Mouse (Mus musculus): ENCODE data around the gene Fam221a. TPM values are rescaled to one million over a fixed set of nuclear protein-coding genes. Genes with fewer than 3 reads are reported as not detected.
"Not testable (repeated sequence)": the region's sequence is repeated elsewhere in the genome, so short reads cannot be mapped to it uniquely, and the experiment has no call there.

Fam221a gene
- polyA plus RNA-seq, 1 experiment from 2014 or later = 6.0 TPM

DNA sequence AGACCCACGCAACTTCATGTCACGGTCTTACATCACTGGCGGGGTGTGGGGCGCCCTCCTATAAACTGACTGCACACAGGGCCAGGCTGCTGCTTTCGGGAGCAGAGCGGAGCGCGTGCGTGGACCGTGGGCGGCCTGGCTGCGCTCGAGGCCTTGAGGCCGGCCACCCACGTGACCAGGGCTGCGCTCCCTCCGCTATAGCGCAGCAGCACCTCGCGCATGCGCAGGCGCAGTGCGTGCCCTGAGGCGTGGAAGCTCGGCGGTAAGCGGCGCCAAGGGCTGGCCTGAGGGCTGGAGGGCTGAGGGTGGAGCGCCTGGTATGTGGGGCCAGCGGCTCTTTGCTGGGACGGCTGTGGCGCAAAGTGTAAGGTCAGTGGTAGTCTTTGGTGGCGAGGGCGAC is 27.8 kb downstream of the Fam221a start, which contains the start of gene Stk31:
Gene Stk31, plus strand, starts transcription at position 289 of the 400 bp plus-strand sequence.
- DNase-seq (ENCODE audit: low spot score) = no peak
- no peak for ATAC-seq (replicated peaks; ENCODE audit: insufficient number of reproducible peaks, low FRiP score, low TSS enrichment, low read depth)
- Histone ChIP-seq H3K9me3 (replicated peaks; ENCODE audit: control insufficient read depth, low read length) (no peaks in the 10 kb centered on the region), H3K9ac (replicated peaks; ENCODE audit: low read length) (no peak within 1 kb of the TSS), H3K4me1 (ENCODE audit: control insufficient read depth, insufficient read depth, low read length) (no peaks in the 10 kb centered on the region), H3K4me3 (ENCODE audit: low read depth, low read length) (no peak within 1 kb of the TSS), H3K27me3 (ENCODE audit: control insufficient read depth, insufficient read depth, low read length) (no peaks in the 10 kb centered on the region), H3K36me3 (replicated peaks; ENCODE audit: control insufficient read depth, insufficient read depth, low read depth, low read length) (no peaks in the 10 kb centered on the region), H3K4me2 (ENCODE audit: low read depth, low read length) (no peak within 1 kb of the TSS), H3K27ac (replicated peaks; ENCODE audit: low read depth, low read length) (no peak within 1 kb of the TSS)
- 85% methylated on average over 34 of the region's 34 CpGs for WGBS

DNA sequence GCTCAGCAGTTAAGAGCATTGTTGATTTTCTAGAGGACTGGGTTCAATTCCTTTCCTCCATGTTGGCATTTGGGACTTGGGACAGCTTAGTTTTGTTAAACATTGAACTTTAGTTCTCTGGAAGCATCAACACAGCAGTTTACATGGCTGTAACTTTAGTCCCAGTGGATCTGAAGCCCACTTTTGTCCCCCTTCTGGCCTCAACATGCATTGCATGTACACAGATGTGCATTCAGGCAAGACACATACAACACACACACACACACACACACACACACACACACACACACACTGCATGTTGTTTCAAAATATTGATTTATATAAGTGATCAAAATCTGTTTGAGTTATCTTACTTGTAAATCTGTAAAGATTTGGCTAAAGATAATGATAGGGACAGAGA is 29.9 kb downstream of the Fam221a start:
- Histone ChIP-seq H3K4me2 (ENCODE audit: low read depth, low read length) (no peak overlapping the region), H3K9me3 (replicated peaks; ENCODE audit: control insufficient read depth, low read length) (no peaks in the 10 kb centered on the region), H3K27me3 (ENCODE audit: control insufficient read depth, insufficient read depth, low read length) (no peaks in the 10 kb centered on the region), H3K9ac (replicated peaks; ENCODE audit: low read length) (no peak overlapping the region), H3K27ac (replicated peaks; ENCODE audit: low read depth, low read length) (no peak overlapping the region), H3K4me3 (ENCODE audit: low read depth, low read length) (no peak overlapping the region), H3K36me3 (replicated peaks; ENCODE audit: control insufficient read depth, insufficient read depth, low read depth, low read length) (no peaks in the 10 kb centered on the region), H3K4me1 (ENCODE audit: control insufficient read depth, insufficient read depth, low read length) (no peaks in the 10 kb centered on the region)
- DNase-seq (ENCODE audit: low spot score) = peak; percentile 60
- no peak for ATAC-seq (replicated peaks; ENCODE audit: insufficient number of reproducible peaks, low FRiP score, low TSS enrichment, low read depth)

DNA sequence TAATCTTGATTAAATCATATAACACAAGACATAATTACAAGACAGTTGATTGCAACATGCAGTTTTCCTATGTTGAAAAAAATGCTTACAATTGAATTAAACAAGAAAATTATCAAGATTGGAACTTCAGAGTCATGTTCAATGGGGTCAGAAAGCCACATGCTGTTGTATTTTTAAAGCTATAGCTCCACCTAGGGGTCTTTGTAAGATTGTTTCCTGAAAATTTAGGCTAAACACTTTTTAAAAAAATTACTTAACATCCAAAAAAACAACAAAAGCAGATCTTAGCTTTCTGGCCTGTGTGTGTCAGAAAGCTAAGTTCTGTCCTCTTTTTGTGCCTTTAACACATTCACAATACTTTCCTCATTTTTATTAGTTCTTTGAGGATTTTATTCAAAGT is 30.8 kb downstream of the Fam221a start:
- Histone ChIP-seq H3K4me2 (ENCODE audit: low read depth, low read length) (no peak overlapping the region), H3K4me3 (ENCODE audit: low read depth, low read length) (no peak overlapping the region), H3K27ac (replicated peaks; ENCODE audit: low read depth, low read length) (no peak overlapping the region), H3K9ac (replicated peaks; ENCODE audit: low read length) (no peak overlapping the region), H3K27me3 (ENCODE audit: control insufficient read depth, insufficient read depth, low read length) (no peaks in the 10 kb centered on the region), H3K4me1 (ENCODE audit: control insufficient read depth, insufficient read depth, low read length) (no peaks in the 10 kb centered on the region), H3K36me3 (replicated peaks; ENCODE audit: control insufficient read depth, insufficient read depth, low read depth, low read length) (no peaks in the 10 kb centered on the region), H3K9me3 (replicated peaks; ENCODE audit: control insufficient read depth, low read length) (no peaks in the 10 kb centered on the region)
- DNase-seq (ENCODE audit: low spot score) (peak; percentile 71), ATAC-seq (replicated peaks; ENCODE audit: insufficient number of reproducible peaks, low FRiP score, low TSS enrichment, low read depth) (no peak)

DNA sequence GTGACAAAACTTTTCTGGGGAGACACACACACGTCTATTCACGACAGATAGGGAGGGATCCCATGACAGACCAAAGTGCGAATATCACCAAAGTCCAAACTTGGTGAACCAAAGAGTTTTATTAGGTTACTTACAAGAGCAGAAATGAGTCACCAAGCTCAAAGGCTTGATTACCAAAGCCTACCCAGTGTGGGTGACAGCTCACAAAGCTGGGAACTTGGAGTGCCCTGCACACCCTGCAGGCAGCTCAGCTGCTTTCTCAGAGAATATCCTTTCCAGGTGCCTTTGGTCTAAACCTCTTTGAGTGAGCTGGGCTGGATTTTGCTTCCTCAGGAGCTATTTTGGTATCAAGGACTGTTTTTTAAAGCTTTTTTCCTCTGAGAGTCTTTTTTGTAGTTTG is 43.3 kb downstream of the Fam221a start:
- H3K27me3 ChIP-seq (ENCODE audit: control insufficient read depth, insufficient read depth, low read length) = no peaks in the 10 kb centered on the region
- 73% methylated on average over 3 of the region's 3 CpGs for WGBS

DNA sequence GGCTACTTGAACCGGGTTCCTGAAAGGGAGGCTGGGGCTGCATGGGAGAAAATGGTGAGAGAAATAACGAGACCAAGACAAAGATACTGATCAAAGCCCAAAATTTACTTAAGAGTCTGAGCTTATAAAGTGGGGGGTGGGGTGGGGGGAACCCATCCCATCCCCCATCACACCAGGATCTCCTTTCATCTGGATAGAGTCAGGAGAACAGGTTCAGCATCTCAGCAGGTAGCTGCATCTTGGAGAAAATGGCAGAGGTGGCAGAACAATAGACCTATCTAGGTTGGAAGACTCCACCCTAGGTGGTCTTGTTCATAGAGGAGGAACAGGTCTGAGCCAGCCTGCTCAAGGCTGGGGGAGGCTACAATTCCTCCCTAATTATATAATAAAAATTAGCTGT is 45.4 kb downstream of the Fam221a start:
- not testable (repeated sequence) for H3K4me1 ChIP-seq (ENCODE audit: control insufficient read depth, insufficient read depth, low read length); H3K9ac ChIP-seq (replicated peaks; ENCODE audit: low read length); H3K4me3 ChIP-seq (ENCODE audit: low read depth, low read length); H3K36me3 ChIP-seq (replicated peaks; ENCODE audit: control insufficient read depth, insufficient read depth, low read depth, low read length); H3K9me3 ChIP-seq (replicated peaks; ENCODE audit: control insufficient read depth, low read length); H3K4me2 ChIP-seq (ENCODE audit: low read depth, low read length); DNase-seq (ENCODE audit: low spot score); H3K27ac ChIP-seq (replicated peaks; ENCODE audit: low read depth, low read length); H3K27me3 ChIP-seq (ENCODE audit: control insufficient read depth, insufficient read depth, low read length); ATAC-seq (replicated peaks; ENCODE audit: insufficient number of reproducible peaks, low FRiP score, low TSS enrichment, low read depth)
- WGBS = 60% methylated on average over 2 of the region's 2 CpGs

More for the DNA sequence above, 43.3 kb downstream of the Fam221a start:
- H3K9me3 ChIP-seq (replicated peaks; ENCODE audit: control insufficient read depth, low read length) = no peaks in the 10 kb centered on the region
- H3K4me3 ChIP-seq (ENCODE audit: low read depth, low read length) = no peak overlapping the region
- H3K4me2 ChIP-seq (ENCODE audit: low read depth, low read length) = no peak overlapping the region
- H3K27ac ChIP-seq (replicated peaks; ENCODE audit: low read depth, low read length) = no peak overlapping the region
- H3K9ac ChIP-seq (replicated peaks; ENCODE audit: low read length) = no peak overlapping the region
- no peaks in the 10 kb centered on the region for H3K4me1 ChIP-seq (ENCODE audit: control insufficient read depth, insufficient read depth, low read length)
- no peaks in the 10 kb centered on the region for H3K36me3 ChIP-seq (replicated peaks; ENCODE audit: control insufficient read depth, insufficient read depth, low read depth, low read length)
- ATAC-seq (replicated peaks; ENCODE audit: insufficient number of reproducible peaks, low FRiP score, low TSS enrichment, low read depth) = no peak
- DNase-seq (ENCODE audit: low spot score) = no peak

DNA sequence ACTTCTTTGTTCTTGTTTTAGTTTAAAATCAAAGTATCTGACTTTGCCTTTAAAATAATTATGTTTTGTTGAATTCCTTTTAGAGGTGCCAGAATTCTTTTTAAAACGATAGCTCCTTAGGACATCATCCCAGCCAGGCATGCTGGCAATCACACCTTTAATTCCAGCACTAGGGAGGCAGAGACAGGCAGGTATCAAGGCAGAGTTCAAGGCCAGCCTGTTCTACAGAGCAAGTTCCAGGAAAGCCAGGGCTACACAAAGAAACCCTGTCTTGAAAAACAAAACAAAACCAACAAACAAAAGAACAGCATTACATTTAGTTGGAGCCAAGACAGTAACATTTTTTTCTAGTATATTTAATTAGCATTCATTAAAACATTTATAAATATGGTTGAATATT is 48.4 kb downstream of the Fam221a start:
- Histone ChIP-seq H3K27ac (replicated peaks; ENCODE audit: low read depth, low read length) (no peak overlapping the region), H3K9me3 (replicated peaks; ENCODE audit: control insufficient read depth, low read length) (no peaks in the 10 kb centered on the region), H3K4me1 (ENCODE audit: control insufficient read depth, insufficient read depth, low read length) (no peaks in the 10 kb centered on the region), H3K4me3 (ENCODE audit: low read depth, low read length) (no peak overlapping the region), H3K36me3 (replicated peaks; ENCODE audit: control insufficient read depth, insufficient read depth, low read depth, low read length) (no peaks in the 10 kb centered on the region), H3K27me3 (ENCODE audit: control insufficient read depth, insufficient read depth, low read length) (no peaks in the 10 kb centered on the region), H3K9ac (replicated peaks; ENCODE audit: low read length) (no peak overlapping the region), H3K4me2 (ENCODE audit: low read depth, low read length) (no peak overlapping the region)
- DNase-seq (ENCODE audit: low spot score) (no peak), ATAC-seq (replicated peaks; ENCODE audit: insufficient number of reproducible peaks, low FRiP score, low TSS enrichment, low read depth) (no peak)
- 63% methylated on average over 1 of the region's 1 CpGs for WGBS

DNA sequence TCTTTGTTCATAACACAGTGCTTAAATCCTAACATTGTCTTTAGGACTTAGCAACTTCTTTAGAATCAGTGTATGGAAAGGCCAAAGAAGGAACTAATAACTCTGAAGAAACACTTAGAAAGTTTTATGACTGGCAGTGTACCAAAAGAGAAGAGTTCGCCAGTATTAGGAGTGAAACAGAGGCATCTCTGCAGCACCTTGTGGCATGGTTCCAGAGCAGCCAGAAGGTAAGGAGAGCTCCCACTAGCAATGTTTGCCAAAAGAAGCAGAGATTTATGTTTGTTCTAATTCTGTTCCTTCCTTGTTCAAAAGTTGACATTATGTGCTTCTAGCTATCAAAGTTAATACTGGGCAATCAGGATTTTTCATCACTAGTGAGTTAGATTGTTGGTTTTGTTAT is 69.8 kb downstream of the Fam221a start:
- Histone ChIP-seq H3K4me1 (ENCODE audit: control insufficient read depth, insufficient read depth, low read length) (no peaks in the 10 kb centered on the region), H3K36me3 (replicated peaks; ENCODE audit: control insufficient read depth, insufficient read depth, low read depth, low read length) (no peaks in the 10 kb centered on the region), H3K27me3 (ENCODE audit: control insufficient read depth, insufficient read depth, low read length) (no peaks in the 10 kb centered on the region), H3K9me3 (replicated peaks; ENCODE audit: control insufficient read depth, low read length) (no peaks in the 10 kb centered on the region), H3K27ac (replicated peaks; ENCODE audit: low read depth, low read length) (no peak overlapping the region), H3K4me2 (ENCODE audit: low read depth, low read length) (no peak overlapping the region), H3K4me3 (ENCODE audit: low read depth, low read length) (no peak overlapping the region), H3K9ac (replicated peaks; ENCODE audit: low read length) (no peak overlapping the region)
- 77% methylated on average over 1 of the region's 1 CpGs for WGBS
- no peak for DNase-seq (ENCODE audit: low spot score)
- ATAC-seq (replicated peaks; ENCODE audit: insufficient number of reproducible peaks, low FRiP score, low TSS enrichment, low read depth) = no peak

Measured in embryonic facial prominence, embryonic 11.5 days (tissue).